Mouse (Mus musculus) CH12.LX (cell line): ENCODE data around the gene Ovca2. TPM values are rescaled to one million over a fixed set of nuclear protein-coding genes. Genes with fewer than 3 reads are reported as not detected.

ENCODE experiments used
- DNase-seq: peaks from one replicate; pipeline ENCODE4 v3.0.0-alpha.2; 2013; ENCODE audit errors: extremely low read depth
- H3K27ac ChIP-seq: 2 replicates; pipeline ENCODE4 v1.5.1; 2012; ENCODE audit warnings: low read depth, mild to moderate bottlenecking, control low read depth, moderate library complexity; ENCODE audit not compliant: insufficient read depth
- H3K27me3 ChIP-seq: replicated peaks from 2 replicates; pipeline ENCODE3; 2012; ENCODE audit warnings: inconsistent platforms
- H3K36me3 ChIP-seq, 2 experiments: replicated peaks in 1 of 2; 2 replicates each; pipeline versions ENCODE3 to v1.6.1; 2012; ENCODE audit warnings: inconsistent platforms in 1 of 2, low read length in 1 of 2, mild to moderate bottlenecking in 1 of 2, mixed read lengths in 1 of 2, moderate library complexity in 1 of 2; ENCODE audit not compliant: control insufficient read depth in 1 of 2, insufficient read depth in 1 of 2
- H3K4me1 ChIP-seq, 2 experiments: 2 replicates each; pipeline ENCODE4 v1.6.1; 2012; ENCODE audit warnings: inconsistent platforms in 1 of 2, moderate library complexity in 1 of 2; ENCODE audit not compliant: insufficient read depth in 2 of 2, control insufficient read depth in 1 of 2
- H3K4me2 ChIP-seq: 2 replicates; pipeline ENCODE4 v1.6.1; 2012; ENCODE audit warnings: low read depth, mild to moderate bottlenecking, control low read depth; ENCODE audit not compliant: poor library complexity, insufficient read depth, severe bottlenecking
- H3K4me3 ChIP-seq, 3 experiments: fragments of 150-350 bp in 1 of 3; sonication (generic) in 1 of 3; replicated peaks in 1 of 3; 2 replicates each; pipeline versions ENCODE3 to v1.5.1; 2011 to 2012; ENCODE audit warnings: low read depth in 2 of 3, low read length in 2 of 3, mild to moderate bottlenecking in 2 of 3, moderate library complexity in 2 of 3, control low read depth in 1 of 3, improper control_type of control experiment in 1 of 3, inconsistent platforms in 1 of 3, mixed read lengths in 1 of 3; ENCODE audit not compliant: poor library complexity in 1 of 3
- H3K79me2 ChIP-seq: replicated peaks from 2 replicates; pipeline ENCODE4 v1.6.1; 2012; ENCODE audit warnings: mild to moderate bottlenecking, moderate library complexity; ENCODE audit not compliant: control insufficient read depth, poor library complexity, insufficient read depth, severe bottlenecking; ENCODE audit errors: extremely low read depth
- H3K9ac ChIP-seq: 2 replicates; pipeline ENCODE4 v1.6.1; 2012; ENCODE audit warnings: low read depth, mild to moderate bottlenecking, control low read depth, moderate library complexity; ENCODE audit not compliant: insufficient read depth
- H3K9me3 ChIP-seq: replicated peaks from 2 replicates; pipeline ENCODE3; 2012; ENCODE audit warnings: low read length, inconsistent platforms, mixed read lengths
- BHLHE40 ChIP-seq: IDR thresholded peaks from 2 replicates; pipeline ENCODE4 v1.6.1; 2011; ENCODE audit warnings: mild to moderate bottlenecking, low read depth, low read length, improper control_type of control experiment
- CHD1 ChIP-seq: IDR thresholded peaks from 2 replicates; pipeline ENCODE4 v1.6.1; 2012; ENCODE audit warnings: low read depth, low read length, improper control_type of control experiment, inconsistent platforms
- CHD2 ChIP-seq: IDR thresholded peaks from 2 replicates; pipeline ENCODE4 v1.6.1; 2011; ENCODE audit warnings: low read length, improper control_type of control experiment
- E2F4 ChIP-seq: IDR thresholded peaks from 2 replicates; pipeline ENCODE4 v1.6.1; 2011; ENCODE audit warnings: low read depth, low read length, improper control_type of control experiment; ENCODE audit not compliant: insufficient replicate concordance
- ELF1 ChIP-seq: IDR thresholded peaks from 2 replicates; pipeline ENCODE4 v1.6.1; 2014; ENCODE audit warnings: low read depth, mild to moderate bottlenecking, inconsistent platforms, low read length, improper control_type of control experiment
- EP300 ChIP-seq: IDR thresholded peaks from 2 replicates; pipeline ENCODE4 v1.6.1; 2011; ENCODE audit warnings: low read length, improper control_type of control experiment
- ETS1 ChIP-seq: conservative IDR thresholded peaks from 2 replicates; pipeline ENCODE4 v1.6.1; 2012; ENCODE audit warnings: low read depth, mild to moderate bottlenecking, inconsistent platforms, low read length, improper control_type of control experiment, moderate library complexity
- HCFC1 ChIP-seq: IDR thresholded peaks from 2 replicates; pipeline ENCODE4 v1.6.1; 2012; ENCODE audit warnings: low read depth, mild to moderate bottlenecking, inconsistent platforms, low read length, improper control_type of control experiment
- JUND ChIP-seq: conservative IDR thresholded peaks from 2 replicates; pipeline ENCODE4 v1.6.1; 2011; ENCODE audit warnings: low read depth, low read length, improper control_type of control experiment
- KAT2A ChIP-seq: IDR thresholded peaks from 2 replicates; pipeline ENCODE4 v1.6.1; 2012; ENCODE audit warnings: low read length, improper control_type of control experiment, inconsistent platforms; ENCODE audit not compliant: insufficient replicate concordance
- MAFK ChIP-seq: IDR thresholded peaks from 2 replicates; pipeline ENCODE4 v1.6.1; 2011; ENCODE audit warnings: low read length, improper control_type of control experiment; ENCODE audit not compliant: insufficient replicate concordance
- MAX ChIP-seq: IDR thresholded peaks from 2 replicates; pipeline ENCODE4 v1.6.1; 2011; ENCODE audit warnings: low read length, improper control_type of control experiment
- MAZ ChIP-seq: IDR thresholded peaks from 2 replicates; pipeline ENCODE4 v1.6.1; 2012; ENCODE audit warnings: low read depth, mild to moderate bottlenecking, inconsistent platforms, low read length, improper control_type of control experiment, moderate library complexity
- MXI1 ChIP-seq: IDR thresholded peaks from 2 replicates; pipeline ENCODE4 v1.6.1; 2011; ENCODE audit warnings: mild to moderate bottlenecking, low read depth, low read length, improper control_type of control experiment
- MYC ChIP-seq: IDR thresholded peaks from 2 replicates; pipeline ENCODE4 v1.6.1; 2011; ENCODE audit warnings: low read depth, mild to moderate bottlenecking, improper control_type of control experiment, low read length
- NELFE ChIP-seq: IDR thresholded peaks from 2 replicates; pipeline ENCODE4 v1.6.1; 2011; ENCODE audit warnings: low read depth, low read length, improper control_type of control experiment
- PAX5 ChIP-seq: IDR thresholded peaks from 2 replicates; pipeline ENCODE4 v1.6.1; 2012; ENCODE audit warnings: low read length, inconsistent platforms, mixed read lengths
- POLR2AphosphoS2 ChIP-seq: IDR thresholded peaks from 2 replicates; pipeline ENCODE4 v1.6.1; 2011; ENCODE audit warnings: low read depth, low read length, improper control_type of control experiment
- SMC3 ChIP-seq: IDR thresholded peaks from 2 replicates; pipeline ENCODE4 v1.6.1; 2011; ENCODE audit warnings: low read depth, low read length, improper control_type of control experiment
- TBP ChIP-seq: conservative IDR thresholded peaks from 2 replicates; pipeline ENCODE4 v1.6.1; 2011; ENCODE audit warnings: low read depth, low read length, improper control_type of control experiment
- TCF12 ChIP-seq: IDR thresholded peaks from 2 replicates; pipeline ENCODE4 v1.6.1; 2014; ENCODE audit warnings: low read depth, mild to moderate bottlenecking, inconsistent platforms, low read length, improper control_type of control experiment
- UBTF ChIP-seq: IDR thresholded peaks from 2 replicates; pipeline ENCODE4 v1.6.1; 2012; ENCODE audit warnings: low read depth, mild to moderate bottlenecking, inconsistent platforms, low read length, improper control_type of control experiment, moderate library complexity
- USF1 ChIP-seq: IDR thresholded peaks from 2 replicates; pipeline ENCODE4 v1.6.1; 2014; ENCODE audit warnings: low read depth, mild to moderate bottlenecking, inconsistent platforms, low read length, improper control_type of control experiment
- ZC3H11A ChIP-seq: IDR thresholded peaks from 2 replicates; pipeline ENCODE4 v1.6.1; 2012; ENCODE audit warnings: low read depth, mild to moderate bottlenecking, inconsistent platforms, low read length, improper control_type of control experiment
- ZKSCAN1 ChIP-seq: IDR thresholded peaks from 2 replicates; pipeline ENCODE4 v1.6.1; 2012; ENCODE audit warnings: low read depth, inconsistent platforms, low read length, improper control_type of control experiment, borderline replicate concordance
- ZMIZ1 ChIP-seq: IDR thresholded peaks from 2 replicates; pipeline ENCODE4 v1.6.1; 2012; ENCODE audit warnings: low read depth, mild to moderate bottlenecking, inconsistent platforms, low read length, improper control_type of control experiment
- ZNF384 ChIP-seq: IDR thresholded peaks from 2 replicates; pipeline ENCODE4 v1.6.1; 2012; ENCODE audit warnings: low read depth, low read length, improper control_type of control experiment, inconsistent platforms
- dilution Hi-C: fragments of 300-500 bp; cut with MboI; formaldehyde crosslinking; loops from 2 replicates; pipeline ENCODE4 v1.14.3; 2020; ENCODE audit warnings: low sequenced_read_pairs; ENCODE audit not compliant: extremely low pct_unique_long_range_greater_than_20kb, extremely low pct_ligation_motif_present
- in situ Hi-C: fragments of 300-500 bp; cut with MboI; formaldehyde crosslinking; loops from 3 replicates; pipeline ENCODE4 v1.14.3; 2019; ENCODE audit warnings: low sequenced_read_pairs, low pct_ligation_motif_present, low pct_unique_long_range_greater_than_20kb, mixed read lengths
- polyA plus RNA-seq: library from polyadenylated mRNA; unstranded; fragments of >175 nt; gene quantifications from 2 replicates; pipeline ENCODE4 v1.2.1, GENCODE M21; 2012; ENCODE audit warnings: low read depth; ENCODE audit not compliant: insufficient read length
- total RNA-seq, 2 experiments: library from RNA; depleted of rRNA; stranded (reverse); fragments of 300-350 nt in 1 of 2; fragments of >200 nt in 1 of 2; gene quantifications; 2 replicates each; pipeline ENCODE4 v1.2.3; 2012 to 2014

Gene Ovca2
- total and polyA plus RNA-seq, 3 experiments, result 20.7 to 86.9 (median 32.1) TPM

- peaks cover 15% of the 10 kb centered on the region for H3K27me3 ChIP-seq
- dilution Hi-C loops, result no loop called here
Observed at GRCm38 (mm10) chr11:75166861-75167642, 11.6 kb downstream of the Ovca2 start.

GRCm38 (mm10) chr11:75166193-75166842 lies 12.3 kb downstream of the Ovca2 start:
- Histone ChIP-seq H3K9me3 (peaks cover 29% of the 10 kb centered on the region), H3K27ac (no peak overlapping the region), H3K4me1 (peaks cover 11 to 50% of the 10 kb centered on the region in 2 experiments), H3K9ac (no peak overlapping the region), H3K4me2 (no peak overlapping the region), H3K4me3 (no peak overlapping the region), H3K27me3 (peaks cover 8% of the 10 kb centered on the region), H3K79me2 (no peaks in the 10 kb centered on the region; the same call in 1 of the 2 replicates), H3K36me3 (peaks cover 47 to 60% of the 10 kb centered on the region in 2 experiments)
- dilution Hi-C loops (no loop called here), in situ Hi-C loops (loop anchor here (25.0 kb wide), 1 partner anchor 529 kb away; the partner anchor contains the start of gene Cluh)
- TF ChIP-seq E2F4 (no peak), HCFC1 (no peak), ZKSCAN1 (no peak), MYC (no peak), JUND (no peak), CHD1 (no peak), ETS1 (no peak), PAX5 (no peak), KAT2A (no peak), MXI1 (no peak), SMC3 (no peak), BHLHE40 (no peak), MAX (no peak)
- no peak for DNase-seq

More at GRCm38 (mm10) chr11:75166861-75167642, 11.6 kb downstream of the Ovca2 start:
- H3K4me1 ChIP-seq, result peaks cover 11 to 56% of the 10 kb centered on the region in 2 experiments
- no peak for TF ChIP-seq CHD1
- TF ChIP-seq POLR2AphosphoS2, result no peak
- no peak for TF ChIP-seq ZNF384
- no peak for TF ChIP-seq ZC3H11A
- no peak for TF ChIP-seq USF1
- TF ChIP-seq ZMIZ1, result no peak
- TF ChIP-seq MAZ, result no peak
- TF ChIP-seq UBTF, result no peak
- no peak for TF ChIP-seq CHD2
- no peak for TF ChIP-seq TCF12
- TF ChIP-seq MAFK, result no peak
- TF ChIP-seq MYC, result no peak
- TF ChIP-seq NELFE, result no peak
- TF ChIP-seq ELF1, result no peak
- no peak for TF ChIP-seq PAX5
- no peak for TF ChIP-seq TBP
- TF ChIP-seq BHLHE40, result no peak
- TF ChIP-seq EP300, result no peak
- TF ChIP-seq, all 38 proteins: peak for 0
- no peak overlapping the region for H3K4me3 ChIP-seq
- in situ Hi-C loops, result loop anchor here (25.0 kb wide), 1 partner anchor 530 kb away; the partner anchor contains the start of gene Cluh
- H3K9me3 ChIP-seq, result peaks cover 29% of the 10 kb centered on the region
- peaks cover 42 to 53% of the 10 kb centered on the region in 2 experiments for H3K36me3 ChIP-seq
- H3K27ac ChIP-seq, result no peak overlapping the region
- no peak for DNase-seq
- H3K79me2 ChIP-seq, result no peaks in the 10 kb centered on the region; the same call in 1 of the 2 replicates
- H3K4me2 ChIP-seq, result no peak overlapping the region
- no peak overlapping the region for H3K9ac ChIP-seq
